ENCODE assay signal across 8 mouse cellular contexts in genomic region chr4:150396339-150396738, GRCm38 (mm10).
DNase-seq lines count a peak whose midpoint lies in the region; ATAC-seq lines count a peak whose summit lies in the region.

No protein-coding gene starts in this region.

- no peak overlapping the region for H3K9ac ChIP-seq in lung, embryonic 15.5 days
- H3K9ac ChIP-seq in stomach, embryonic 15.5 days = no peak overlapping the region

- H3K27me3 ChIP-seq in lung, embryonic 15.5 days = no peaks in the 10 kb centered on the region
- H3K27me3 ChIP-seq in stomach, embryonic 15.5 days (replicated peaks) = no peaks in the 10 kb centered on the region

- no peak overlapping the region for H3K4me3 ChIP-seq in lung, embryonic 15.5 days
- H3K4me3 ChIP-seq in stomach, embryonic 15.5 days (replicated peaks) = no peak overlapping the region

- intact Hi-C loops in heart, postnatal 10 days (cut with DNase I) = no loop called here

- ATAC-seq in lung, embryonic 15.5 days (ENCODE audit: borderline replicate concordance, extremely low read depth, low FRiP score, low TSS enrichment) = peak; percentile 27; the same call in 1 of the 2 replicates
- ATAC-seq in stomach, embryonic 15.5 days (ENCODE audit: insufficient read depth, low FRiP score, low read depth) = no peak

- peaks cover 48% of the 10 kb centered on the region for H3K4me1 ChIP-seq in lung, embryonic 15.5 days
- H3K4me1 ChIP-seq in stomach, embryonic 15.5 days = peaks cover 53% of the 10 kb centered on the region

- H3K36me3 ChIP-seq in lung, embryonic 15.5 days = no peaks in the 10 kb centered on the region
- H3K36me3 ChIP-seq in stomach, embryonic 15.5 days = no peaks in the 10 kb centered on the region

- H3K9me3 ChIP-seq in lung, embryonic 15.5 days = no peaks in the 10 kb centered on the region
- H3K9me3 ChIP-seq in stomach, embryonic 15.5 days = no peaks in the 10 kb centered on the region

- DNase-seq in lung, postnatal 14 days = no peak
- peak; percentile 29 to 31 for DNase-seq in heart, postnatal 10 days
- peak; percentile 34 to 56 for DNase-seq in kidney, postnatal 4 days
- no peak for DNase-seq in layer of hippocampus, postnatal 36 days
- no peak for DNase-seq in cerebellum, postnatal 25 days
- no peak for DNase-seq in adrenal gland, adult 18-20 months (ENCODE audit: low spot score in 2 of 2)

- H3K27ac ChIP-seq in lung, embryonic 15.5 days = peak overlapping the region; percentile 64
- H3K27ac ChIP-seq in stomach, embryonic 15.5 days = peak overlapping the region; percentile 92

- H3K4me2 ChIP-seq in lung, embryonic 15.5 days = no peak overlapping the region
- peak overlapping the region; percentile 32 for H3K4me2 ChIP-seq in stomach, embryonic 15.5 days

Comparison
In these comparisons a context has a peak if more than half of its experiments do, and no peak if none do; other contexts are left out.
1. DNase-seq: peak in heart, postnatal 10 days (2 of 2) and kidney, postnatal 4 days (2 of 2); none in lung, postnatal 14 days (single experiment), layer of hippocampus, postnatal 36 days (0 of 2), cerebellum, postnatal 25 days (0 of 2) and adrenal gland, adult 18-20 months (0 of 2).